Mouse (Mus musculus) liver, embryonic 14.5 days (tissue): ENCODE results near the gene Parp16.

Experiments
- CTCF ChIP-seq: IDR thresholded peaks from 2 replicates; pipeline ENCODE4 v1.5.1; 2016; ENCODE audit warnings: antibody characterized with exemption, low read depth, control low read depth
- EP300 ChIP-seq: IDR thresholded peaks from 2 replicates; pipeline ENCODE4 v1.6.1; 2016; ENCODE audit warnings: antibody characterized with exemption, low read depth

DNA sequence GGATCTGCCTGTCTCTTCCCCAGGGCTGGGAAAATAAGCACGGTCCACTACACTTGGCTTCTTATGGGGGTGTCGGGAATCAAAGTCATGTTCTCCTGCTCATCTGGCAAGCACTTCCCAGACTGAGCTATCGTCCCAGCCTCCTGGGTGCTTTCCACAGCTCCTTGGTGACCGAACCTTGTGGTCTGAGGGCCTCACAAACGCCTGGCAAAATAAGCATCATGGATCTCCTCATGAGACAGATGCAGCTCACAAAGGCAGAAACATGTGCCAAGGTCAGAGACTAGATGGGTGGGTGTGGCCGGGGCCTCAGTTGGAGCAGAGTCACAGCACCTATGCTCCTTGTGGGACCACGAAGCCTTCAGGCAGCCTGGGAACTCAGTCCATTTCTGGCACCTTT is 64.2 kb downstream of the Parp16 start:
- no peak for TF ChIP-seq CTCF
- no peak for TF ChIP-seq EP300
